In genomic region chr4:66691598-66692220, GRCm38 (mm10) we compare ENCODE assay signal across 20 mouse cellular contexts.
DNase-seq lines count a peak whose midpoint lies in the region; ATAC-seq and TF ChIP-seq lines count a peak whose summit lies in the region.
"Had no signal": no experiment of that assay in that cellular context is flagged by ENCODE, and none has a peak within 500 bp of the region (broad histone marks: within the 10 kb centered on the region; RNA-seq: fewer than 3 reads in every experiment).

No protein-coding gene starts in this region.

- no peak for TF ChIP-seq CTCF in midbrain, postnatal 0 days (IDR thresholded peaks at IDR 0.05)
- TF ChIP-seq CTCF in liver, postnatal 0 days (IDR thresholded peaks at IDR 0.05; ENCODE audit: low read depth), result no peak

- no peak overlapping the region for H3K4me2 ChIP-seq in forebrain, embryonic 13.5 days
- no peak overlapping the region for H3K4me2 ChIP-seq in midbrain, postnatal 0 days (ENCODE audit: low read depth, low read length, poor library complexity, severe bottlenecking)
- no peak overlapping the region for H3K4me2 ChIP-seq in midbrain, embryonic 15.5 days
- H3K4me2 ChIP-seq in liver, postnatal 0 days (ENCODE audit: low read depth, low read length), result no peak overlapping the region
- H3K4me2 ChIP-seq: embryonic facial prominence, embryonic 15.5 days; hindbrain, embryonic 13.5 days; liver, embryonic 11.5 days; lung, embryonic 14.5 days; neural tube, embryonic 13.5 days had no signal

- H3K27me3 ChIP-seq in forebrain, embryonic 13.5 days, result no peaks in the 10 kb centered on the region
- no peaks in the 10 kb centered on the region for H3K27me3 ChIP-seq in forebrain, embryonic 10.5 days (ENCODE audit: poor library complexity, severe bottlenecking)
- H3K27me3 ChIP-seq in midbrain, postnatal 0 days (ENCODE audit: insufficient read depth, low read length), result no peaks in the 10 kb centered on the region
- H3K27me3 ChIP-seq in midbrain, embryonic 15.5 days (replicated peaks), result no peaks in the 10 kb centered on the region
- no peaks in the 10 kb centered on the region for H3K27me3 ChIP-seq in liver, postnatal 0 days (ENCODE audit: insufficient read depth, low read length)
- H3K27me3 ChIP-seq: embryonic facial prominence, embryonic 15.5 days; hindbrain, embryonic 13.5 days; neural tube, embryonic 13.5 days had no signal

- H3K9me3 ChIP-seq in forebrain, embryonic 13.5 days (replicated peaks), result no peaks in the 10 kb centered on the region
- H3K9me3 ChIP-seq in forebrain, embryonic 10.5 days, result no peaks in the 10 kb centered on the region
- H3K9me3 ChIP-seq in midbrain, postnatal 0 days (ENCODE audit: low read length), result no peaks in the 10 kb centered on the region
- no peaks in the 10 kb centered on the region for H3K9me3 ChIP-seq in midbrain, embryonic 15.5 days
- H3K9me3 ChIP-seq in liver, postnatal 0 days (ENCODE audit: low read length), result no peaks in the 10 kb centered on the region
- H3K9me3 ChIP-seq: embryonic facial prominence, embryonic 15.5 days; hindbrain, embryonic 13.5 days; limb, embryonic 10.5 days; neural tube, embryonic 13.5 days had no signal

- 23% methylated on average over 5 of the region's 5 CpGs for WGBS in forebrain, embryonic 13.5 days
- WGBS in forebrain, embryonic 10.5 days, result 41% methylated on average over 5 of the region's 5 CpGs
- 48% methylated on average over 5 of the region's 5 CpGs for WGBS in midbrain, postnatal 0 days
- 53% methylated on average over 5 of the region's 5 CpGs for WGBS in midbrain, embryonic 15.5 days
- 47% methylated on average over 5 of the region's 5 CpGs for WGBS in liver, postnatal 0 days (ENCODE audit: insufficient replicate concordance)

- no peak for DNase-seq in forebrain, embryonic 10.5 days (ENCODE audit: extremely low spot score, low spot score)
- peak; percentile 26 for DNase-seq in midbrain, postnatal 0 days (ENCODE audit: low spot score)
- DNase-seq in cerebellum, adult 9-11 months, result peak; percentile 26
- peak; percentile 4 for DNase-seq in retina, postnatal 1 day
- DNase-seq in liver, postnatal 0 days, result no peak
- no peak for DNase-seq in embryo, embryonic 9.5 days (ENCODE audit: extremely low spot score)
- DNase-seq: adrenal gland, adult 8-10 months; gastrocnemius, postnatal 10 days; kidney, adult 11 months; layer of hippocampus, postnatal 36 days; lung, embryonic 14.5 days; thymus, adult 18-20 months had no signal

- no peak overlapping the region for H3K4me3 ChIP-seq in forebrain, embryonic 13.5 days
- no peak overlapping the region for H3K4me3 ChIP-seq in forebrain, embryonic 10.5 days
- no peak overlapping the region for H3K4me3 ChIP-seq in midbrain, postnatal 0 days (ENCODE audit: low read depth, low read length)
- H3K4me3 ChIP-seq in midbrain, embryonic 15.5 days, result no peak overlapping the region
- no peak overlapping the region for H3K4me3 ChIP-seq in liver, postnatal 0 days (ENCODE audit: low read depth, low read length)
- H3K4me3 ChIP-seq: embryonic facial prominence, embryonic 15.5 days; hindbrain, embryonic 13.5 days; limb, embryonic 10.5 days; neural tube, embryonic 13.5 days had no signal

- ATAC-seq in forebrain, embryonic 13.5 days, result peak; percentile 72
- ATAC-seq in midbrain, postnatal 0 days (ENCODE audit: low FRiP score), result no peak
- no peak for ATAC-seq in midbrain, embryonic 15.5 days (replicated peaks)
- ATAC-seq in liver, postnatal 0 days, result no peak

- peaks cover 7% of the 10 kb centered on the region for H3K4me1 ChIP-seq in forebrain, embryonic 13.5 days
- no peaks in the 10 kb centered on the region; the same call in 1 of the 2 replicates for H3K4me1 ChIP-seq in forebrain, embryonic 10.5 days
- no peaks in the 10 kb centered on the region for H3K4me1 ChIP-seq in midbrain, postnatal 0 days (ENCODE audit: insufficient read depth, low read length)
- H3K4me1 ChIP-seq in midbrain, embryonic 15.5 days, result no peaks in the 10 kb centered on the region
- H3K4me1 ChIP-seq in liver, postnatal 0 days (ENCODE audit: insufficient read depth), result no peaks in the 10 kb centered on the region
- H3K4me1 ChIP-seq: embryonic facial prominence, embryonic 15.5 days; limb, embryonic 10.5 days had no signal

- H3K36me3 ChIP-seq in forebrain, embryonic 13.5 days (ENCODE audit: poor library complexity, severe bottlenecking), result no peaks in the 10 kb centered on the region
- no peaks in the 10 kb centered on the region for H3K36me3 ChIP-seq in forebrain, embryonic 10.5 days (replicated peaks)
- H3K36me3 ChIP-seq in midbrain, postnatal 0 days (ENCODE audit: insufficient read depth, low read length), result no peaks in the 10 kb centered on the region
- H3K36me3 ChIP-seq in midbrain, embryonic 15.5 days (replicated peaks), result no peaks in the 10 kb centered on the region
- H3K36me3 ChIP-seq in liver, postnatal 0 days (replicated peaks; ENCODE audit: insufficient read depth, low read length), result no peaks in the 10 kb centered on the region
- H3K36me3 ChIP-seq: embryonic facial prominence, embryonic 15.5 days; hindbrain, embryonic 13.5 days; limb, embryonic 10.5 days; neural tube, embryonic 13.5 days had no signal

- no peak for TF ChIP-seq EP300 in liver, postnatal 0 days (IDR thresholded peaks at IDR 0.05; ENCODE audit: low read depth)

- no peak overlapping the region for H3K27ac ChIP-seq in forebrain, embryonic 13.5 days
- H3K27ac ChIP-seq in forebrain, embryonic 10.5 days, result no peak overlapping the region
- H3K27ac ChIP-seq in midbrain, postnatal 0 days (ENCODE audit: low read depth, low read length), result no peak overlapping the region
- no peak overlapping the region for H3K27ac ChIP-seq in midbrain, embryonic 15.5 days
- H3K27ac ChIP-seq in liver, postnatal 0 days (ENCODE audit: low read depth), result no peak overlapping the region
- H3K27ac ChIP-seq: embryonic facial prominence, embryonic 15.5 days; hindbrain, embryonic 13.5 days; kidney, postnatal 0 days; limb, embryonic 10.5 days; neural tube, embryonic 13.5 days had no signal

- H3K9ac ChIP-seq in forebrain, embryonic 13.5 days, result no peak overlapping the region
- no peak overlapping the region for H3K9ac ChIP-seq in midbrain, postnatal 0 days (replicated peaks; ENCODE audit: low read length, poor library complexity, severe bottlenecking)
- no peak overlapping the region for H3K9ac ChIP-seq in midbrain, embryonic 15.5 days
- H3K9ac ChIP-seq in liver, postnatal 0 days (replicated peaks), result no peak overlapping the region
- H3K9ac ChIP-seq: embryonic facial prominence, embryonic 15.5 days; hindbrain, embryonic 13.5 days; lung, embryonic 14.5 days; neural tube, embryonic 13.5 days had no signal

Comparison
In these comparisons a context has a peak if more than half of its experiments do, and no peak if none do; other contexts are left out.
1. DNase-seq: peak in midbrain, postnatal 0 days (single experiment), cerebellum, adult 9-11 months (single experiment) and retina, postnatal 1 day (single experiment); none in forebrain, embryonic 10.5 days (single experiment), liver, postnatal 0 days (single experiment) and embryo, embryonic 9.5 days (single experiment).